Mouse (Mus musculus) midbrain, embryonic 12.5 days (tissue): ENCODE results near the gene Map3k21. TPM values are rescaled to one million over a fixed set of nuclear protein-coding genes. Genes with fewer than 3 reads are reported as not detected.

Source experiments
- ATAC-seq: fragments of 200-750 bp; cut with Nextera tagmentation; 2 replicates; pipeline ENCODE4 v1.8.0; 2017; ENCODE audit warnings: low read depth, moderate TSS enrichment, moderate library complexity; ENCODE audit not compliant: low FRiP score
- H3K27ac ChIP-seq: fragments of 300-500 bp; sonication (generic); replicated peaks from 2 replicates; pipeline ENCODE4 v1.5.1; 2016; ENCODE audit warnings: mild to moderate bottlenecking
- H3K27me3 ChIP-seq: fragments of 300-500 bp; sonication (generic); 2 replicates; pipeline ENCODE4 v1.6.1; 2016; ENCODE audit warnings: mild to moderate bottlenecking
- H3K36me3 ChIP-seq: fragments of 300-500 bp; sonication (generic); 2 replicates; pipeline ENCODE4 v1.6.1; 2016
- H3K4me1 ChIP-seq: fragments of 300-500 bp; sonication (generic); 2 replicates; pipeline ENCODE4 v1.6.1; 2016
- H3K4me2 ChIP-seq: fragments of 300-500 bp; sonication (generic); replicated peaks from 2 replicates; pipeline ENCODE4 v1.6.1; 2016; ENCODE audit warnings: mild to moderate bottlenecking, moderate library complexity
- H3K4me3 ChIP-seq: fragments of 300-500 bp; sonication (generic); 2 replicates; pipeline ENCODE4 v1.5.1; 2016; ENCODE audit warnings: mild to moderate bottlenecking
- H3K9ac ChIP-seq: fragments of 300-500 bp; sonication (generic); replicated peaks from 2 replicates; pipeline ENCODE4 v1.6.1; 2016; ENCODE audit warnings: mild to moderate bottlenecking, moderate library complexity
- H3K9me3 ChIP-seq: fragments of 300-500 bp; sonication (generic); 2 replicates; pipeline ENCODE4 v1.6.1; 2016; ENCODE audit warnings: mild to moderate bottlenecking
- WGBS: fragments of 180-500 bp; shearing (Covaris S2); methylation state at CpG from one replicate; pipeline ENCODE4 v1.1.7; 2016; 5-methylcytosine and 5-hydroxymethylcytosine counted together
- polyA plus RNA-seq: library from polyadenylated mRNA; unstranded; fragments of >200 nt; fragmentation: Nextera tagmentation; extraction: Ambion mirVana; gene quantifications from 2 replicates; pipeline ENCODE4 v1.2.1, GENCODE M21; 2016

Map3k21 gene
- polyA plus RNA-seq, 1 experiment from 2014 or later = 0.17 TPM

DNA sequence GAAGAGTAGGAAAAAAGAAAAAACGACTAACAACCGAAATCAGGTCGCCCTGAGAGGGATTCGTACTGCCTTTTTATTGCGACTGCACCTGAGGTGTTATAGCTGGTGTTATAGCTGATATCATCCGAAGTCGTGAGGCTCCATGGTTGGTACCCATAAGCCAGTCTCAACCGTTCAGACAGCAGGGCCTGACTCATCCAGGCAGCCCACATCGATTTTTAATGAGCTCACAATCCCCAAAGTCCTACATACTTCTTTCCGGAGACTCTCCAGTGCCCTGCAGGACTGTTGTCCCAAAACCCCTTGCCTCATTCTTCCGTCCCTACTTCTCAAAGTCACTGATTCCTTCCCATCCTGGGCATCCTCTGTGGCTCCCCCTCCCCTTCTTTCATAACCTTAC is 12.9 kb upstream of the Map3k21 start:
- no peaks in the 10 kb centered on the region for H3K36me3 ChIP-seq
- H3K27me3 ChIP-seq = peaks cover 40% of the 10 kb centered on the region
- H3K4me3 ChIP-seq = peak overlapping the region; percentile 56
- peaks cover 11% of the 10 kb centered on the region; the same call in 1 of the 2 replicates for H3K4me1 ChIP-seq
- peak overlapping the region; percentile 69 for H3K4me2 ChIP-seq
- ATAC-seq = no peak
- H3K27ac ChIP-seq = no peak overlapping the region
- WGBS = 59% methylated on average over 11 of the region's 11 CpGs
- H3K9me3 ChIP-seq = no peaks in the 10 kb centered on the region
- H3K9ac ChIP-seq = no peak overlapping the region

DNA sequence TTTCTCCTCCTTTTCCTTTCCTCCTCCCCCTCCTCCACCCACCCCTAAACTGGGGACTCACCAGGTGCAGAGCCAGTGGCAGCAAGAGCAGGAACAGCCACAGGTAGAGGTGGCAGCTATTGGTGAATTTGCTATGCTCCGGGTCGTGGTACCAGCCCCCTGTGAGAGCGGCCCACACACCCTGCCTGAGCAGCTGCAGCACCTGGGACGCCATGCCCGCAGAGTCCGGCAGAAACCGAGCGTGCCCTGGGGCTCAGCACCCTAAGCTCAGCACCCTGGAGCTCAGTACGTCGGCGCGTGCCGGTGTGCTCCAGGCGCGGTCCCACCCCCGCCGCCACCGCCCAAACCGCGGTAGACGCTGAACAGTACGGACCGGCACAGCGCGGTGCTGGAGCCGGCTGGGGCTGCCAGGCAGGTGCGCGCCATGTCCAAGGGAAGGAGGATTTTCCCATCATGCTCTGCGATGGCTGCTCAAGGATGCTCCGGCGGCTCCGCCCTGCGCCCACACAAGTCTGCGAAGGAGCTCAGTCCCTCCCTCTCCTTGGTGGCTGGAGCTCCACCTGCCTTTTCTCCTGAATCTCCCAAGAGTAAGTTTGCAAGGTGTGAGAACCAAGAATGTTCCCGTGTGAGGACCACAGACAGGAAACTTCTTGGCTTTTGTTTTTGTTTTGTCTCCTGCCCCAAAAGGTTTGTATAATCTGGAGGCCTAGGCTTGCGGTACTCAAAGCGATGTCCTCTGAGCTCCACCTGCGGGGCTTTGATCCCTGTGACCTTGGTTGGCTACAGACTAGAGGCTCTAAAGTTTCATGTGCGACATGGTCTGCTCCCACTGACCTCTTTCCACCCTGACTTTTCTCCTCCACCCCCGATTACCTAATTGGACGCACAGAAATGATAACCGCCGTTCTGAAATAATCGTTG is 12.1 kb upstream of the Map3k21 start, which contains the start of gene Pcnx2:
Gene Pcnx2 (minus strand): TSS at position 450 of the 921 bp plus-strand sequence.
- 7% methylated on average over 44 of the region's 44 CpGs for WGBS

DNA sequence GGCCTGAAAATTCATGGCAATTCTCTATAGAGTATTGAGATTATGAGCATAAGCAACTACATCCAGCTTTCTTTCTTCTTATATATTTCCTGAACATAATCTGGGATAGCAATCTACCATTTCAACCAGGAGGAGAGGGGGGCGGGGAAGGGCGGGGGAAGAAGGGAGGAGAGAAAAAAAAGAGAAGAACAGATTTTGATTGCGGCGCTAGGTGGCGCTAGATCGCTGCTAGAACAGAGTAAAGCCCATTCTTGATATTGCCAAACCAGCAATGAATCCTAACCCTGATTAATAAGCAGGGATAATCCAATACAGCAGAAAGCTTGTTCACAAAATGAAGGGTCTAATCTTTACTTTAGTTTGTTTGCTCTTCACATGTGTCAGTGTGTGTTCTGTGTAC is 11.4 kb upstream of the Map3k21 start:
- peaks cover 11% of the 10 kb centered on the region; the same call in 1 of the 2 replicates for H3K4me1 ChIP-seq
- 0 out of 2 replicates have a peak, but pooled peaks have one; percentile 12 for ATAC-seq
- H3K27ac ChIP-seq = no peak overlapping the region
- H3K9ac ChIP-seq = no peak overlapping the region
- under 1% methylated on average over 6 of the region's 6 CpGs for WGBS
- no peaks in the 10 kb centered on the region for H3K9me3 ChIP-seq
- H3K36me3 ChIP-seq = no peaks in the 10 kb centered on the region
- H3K4me3 ChIP-seq = no peak overlapping the region
- peaks cover 40% of the 10 kb centered on the region for H3K27me3 ChIP-seq
- H3K4me2 ChIP-seq = peak overlapping the region; percentile 69

More for the DNA sequence above, 12.1 kb upstream of the Map3k21 start, which contains the start of gene Pcnx2:
- H3K9me3 ChIP-seq = no peaks in the 10 kb centered on the region
- no peak within 1 kb of the TSS for H3K27ac ChIP-seq
- H3K4me3 ChIP-seq = peak within 1 kb of the TSS; percentile 56
- no peaks in the 10 kb centered on the region for H3K36me3 ChIP-seq
- ATAC-seq = peak; percentile 82
- H3K9ac ChIP-seq = peak within 1 kb of the TSS; percentile 61
- H3K4me2 ChIP-seq = peak within 1 kb of the TSS; percentile 69
- peaks cover 11% of the 10 kb centered on the region; the same call in 1 of the 2 replicates for H3K4me1 ChIP-seq
- peaks cover 40% of the 10 kb centered on the region for H3K27me3 ChIP-seq

GRCm38 (mm10) chr8:125901167-125901566 is 9.1 kb upstream of the Map3k21 start:
- H3K36me3 ChIP-seq = no peaks in the 10 kb centered on the region
- no peak overlapping the region for H3K4me3 ChIP-seq
- H3K4me2 ChIP-seq = no peak overlapping the region
- no peak overlapping the region for H3K9ac ChIP-seq
- H3K27me3 ChIP-seq = peaks cover 40% of the 10 kb centered on the region
- no peak overlapping the region for H3K27ac ChIP-seq
- 22% methylated on average over 2 of the region's 2 CpGs for WGBS
- no peaks in the 10 kb centered on the region for H3K9me3 ChIP-seq
- H3K4me1 ChIP-seq = peaks cover 11% of the 10 kb centered on the region; the same call in 1 of the 2 replicates
- no peak for ATAC-seq

DNA sequence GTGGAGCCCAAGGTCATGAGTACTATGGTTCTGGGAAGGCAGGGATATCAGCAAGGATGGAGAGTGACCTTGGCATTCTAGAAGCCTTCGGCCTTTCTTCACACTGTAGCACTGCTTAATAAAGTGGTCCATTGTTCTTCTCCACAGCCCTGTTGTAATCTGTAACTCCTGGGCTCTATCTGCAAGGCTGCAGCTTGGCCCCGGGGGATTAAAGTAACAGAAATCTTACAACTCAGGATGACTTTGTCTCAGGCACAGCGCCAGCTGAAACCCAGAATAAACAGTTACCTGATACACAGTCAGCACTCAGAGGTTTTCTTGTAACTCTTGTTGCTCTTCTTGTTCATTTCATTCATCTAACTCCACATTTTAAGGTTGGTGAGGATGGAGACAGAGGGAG is 7.7 kb upstream of the Map3k21 start:
- Histone ChIP-seq H3K4me1 (peaks cover 11% of the 10 kb centered on the region; the same call in 1 of the 2 replicates), H3K4me3 (no peak overlapping the region), H3K27ac (no peak overlapping the region), H3K9ac (no peak overlapping the region), H3K4me2 (no peak overlapping the region), H3K9me3 (peaks cover 3% of the 10 kb centered on the region; the same call in 1 of the 2 replicates), H3K27me3 (peaks cover 38% of the 10 kb centered on the region), H3K36me3 (no peaks in the 10 kb centered on the region)
- WGBS = 47% methylated on average over 3 of the region's 3 CpGs
- no peak for ATAC-seq

DNA sequence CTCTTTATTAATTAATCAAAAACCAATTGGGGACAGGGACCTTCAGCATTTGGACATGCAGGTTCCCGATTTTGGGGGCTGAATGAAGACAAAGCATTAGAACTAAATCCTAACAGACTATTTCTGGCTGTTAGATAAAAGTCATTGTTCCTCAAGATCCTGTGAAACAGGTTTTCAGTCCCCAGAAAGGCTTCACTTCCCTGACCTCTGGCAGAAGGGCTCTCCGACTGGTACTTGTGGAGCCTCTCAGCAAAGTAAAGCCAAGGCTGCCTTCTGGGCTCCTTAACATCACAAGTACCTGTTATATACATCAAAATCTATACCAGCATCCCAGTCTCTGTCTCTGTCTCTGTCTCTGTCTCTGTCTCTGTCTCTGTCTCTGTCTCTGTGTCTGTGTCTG is 4.9 kb upstream of the Map3k21 start:
- H3K36me3 ChIP-seq = no peaks in the 10 kb centered on the region
- H3K27ac ChIP-seq = no peak overlapping the region
- H3K4me1 ChIP-seq = peaks cover 5% of the 10 kb centered on the region
- no peak overlapping the region for H3K4me3 ChIP-seq
- H3K9me3 ChIP-seq = peaks cover 3% of the 10 kb centered on the region; the same call in 1 of the 2 replicates
- H3K9ac ChIP-seq = no peak overlapping the region
- H3K27me3 ChIP-seq = peaks cover 51% of the 10 kb centered on the region
- no peak for ATAC-seq
- 77% methylated on average over 2 of the region's 2 CpGs for WGBS
- H3K4me2 ChIP-seq = no peak overlapping the region

GRCm38 (mm10) chr8:125907311-125907710 is 2.9 kb upstream of the Map3k21 start:
- H3K4me1 ChIP-seq = peaks cover 16% of the 10 kb centered on the region
- 67% methylated on average over 2 of the region's 2 CpGs for WGBS
- peaks cover 3% of the 10 kb centered on the region; the same call in 1 of the 2 replicates for H3K9me3 ChIP-seq
- no peak for ATAC-seq
- no peak overlapping the region for H3K4me2 ChIP-seq
- no peak overlapping the region for H3K4me3 ChIP-seq
- no peak overlapping the region for H3K9ac ChIP-seq
- H3K27ac ChIP-seq = no peak overlapping the region
- peaks cover 64% of the 10 kb centered on the region for H3K27me3 ChIP-seq
- H3K36me3 ChIP-seq = no peaks in the 10 kb centered on the region

- Histone ChIP-seq H3K27me3 (peaks cover 82% of the 10 kb centered on the region), H3K4me1 (peaks cover 16% of the 10 kb centered on the region), H3K4me2 (peak overlapping the region; percentile 94), H3K27ac (no peak overlapping the region), H3K36me3 (no peaks in the 10 kb centered on the region), H3K9ac (no peak overlapping the region), H3K9me3 (peaks cover 3% of the 10 kb centered on the region; the same call in 1 of the 2 replicates), H3K4me3 (peak overlapping the region; percentile 54)
- ATAC-seq = no peak
- WGBS = 6% methylated on average over 30 of the region's 30 CpGs
These were observed 437 bp upstream of the Map3k21 start for GRCm38 (mm10) chr8:125909661-125910364.

GRCm38 (mm10) chr8:125911229-125911580 is 955 bp downstream of the Map3k21 start:
- no peak for ATAC-seq
- Histone ChIP-seq H3K27me3 (peaks cover 80% of the 10 kb centered on the region), H3K4me3 (peak overlapping the region; percentile 54), H3K27ac (no peak overlapping the region), H3K9me3 (peaks cover 3% of the 10 kb centered on the region; the same call in 1 of the 2 replicates), H3K36me3 (no peaks in the 10 kb centered on the region), H3K4me1 (peaks cover 16% of the 10 kb centered on the region), H3K9ac (peak overlapping the region; percentile 50; the same call in 1 of the 2 replicates), H3K4me2 (peak overlapping the region; percentile 94)
- 4% methylated on average over 27 of the region's 31 CpGs for WGBS

- Histone ChIP-seq H3K27me3 (peaks cover 74% of the 10 kb centered on the region), H3K9ac (no peak overlapping the region), H3K4me2 (no peak overlapping the region), H3K27ac (no peak overlapping the region), H3K4me3 (no peak overlapping the region), H3K9me3 (no peaks in the 10 kb centered on the region), H3K4me1 (peaks cover 16% of the 10 kb centered on the region), H3K36me3 (no peaks in the 10 kb centered on the region)
- WGBS = 81% methylated on average over 4 of the region's 4 CpGs
- no peak for ATAC-seq
These were observed 3.0 kb downstream of the Map3k21 start for GRCm38 (mm10) chr8:125913206-125913605.

GRCm38 (mm10) chr8:125914386-125914785 is 4.1 kb downstream of the Map3k21 start:
- no peaks in the 10 kb centered on the region for H3K36me3 ChIP-seq
- H3K4me3 ChIP-seq = no peak overlapping the region
- H3K4me2 ChIP-seq = no peak overlapping the region
- no peak for ATAC-seq
- H3K27me3 ChIP-seq = peaks cover 67% of the 10 kb centered on the region
- H3K9me3 ChIP-seq = no peaks in the 10 kb centered on the region
- 85% methylated on average over 9 of the region's 9 CpGs for WGBS
- no peak overlapping the region for H3K27ac ChIP-seq
- peaks cover 16% of the 10 kb centered on the region for H3K4me1 ChIP-seq
- no peak overlapping the region for H3K9ac ChIP-seq

GRCm38 (mm10) chr8:125917013-125917412 is 6.8 kb downstream of the Map3k21 start:
- Histone ChIP-seq H3K36me3 (no peaks in the 10 kb centered on the region), H3K27me3 (peaks cover 40% of the 10 kb centered on the region), H3K4me1 (no peaks in the 10 kb centered on the region), H3K9me3 (no peaks in the 10 kb centered on the region), H3K27ac (no peak overlapping the region), H3K4me2 (no peak overlapping the region), H3K9ac (no peak overlapping the region), H3K4me3 (no peak overlapping the region)
- ATAC-seq = no peak
- WGBS = 73% methylated on average over 10 of the region's 10 CpGs
